11 mouse cellular contexts compared by ENCODE assay signal in genomic region chr17:8506726-8507125, GRCm38 (mm10). TPM values are rescaled to one million over a fixed set of nuclear protein-coding genes. Genes with fewer than 3 reads are reported as not detected.
DNase-seq lines count a peak whose midpoint lies in the region; TF ChIP-seq lines count a peak whose summit lies in the region.
"Had no signal": no experiment of that assay in that cellular context is flagged by ENCODE, and none has a peak within 500 bp of the region (broad histone marks: within the 10 kb centered on the region; RNA-seq: fewer than 3 reads in every experiment).

No protein-coding gene starts in this region.

- H3K4me3 ChIP-seq in heart, adult 2 months, result no peak overlapping the region

- no peak for TF ChIP-seq EP300 in heart, adult 2 months (IDR thresholded peaks at IDR 0.05; ENCODE audit: insufficient read depth, low read depth, low read length)

- no peak for DNase-seq in heart, adult 2 months
- no peak for DNase-seq in heart, adult 11 months
- DNase-seq in left cerebral cortex, postnatal 25 days (ENCODE audit: low spot score in 2 of 2), result peak; percentile 36 to 74
- no peak for DNase-seq in left cerebral cortex, adult 11 months (ENCODE audit: low spot score)
- peak; percentile 8 for DNase-seq in brain, embryonic 14.5 days (ENCODE audit: low read depth)
- peak; percentile 24 for DNase-seq in retina, embryonic 14.5 days (ENCODE audit: low spot score)
- no peak for DNase-seq in adrenal gland, postnatal 4 days (ENCODE audit: low spot score in 2 of 2)
- DNase-seq in urinary bladder, postnatal 36 days (ENCODE audit: low spot score in 2 of 2), result no peak

- H3K79me2 ChIP-seq in heart, adult 2 months (replicated peaks; ENCODE audit: control insufficient read depth, insufficient read depth, low read length), result no peaks in the 10 kb centered on the region

- no peak for TF ChIP-seq POLR2A in heart, adult 2 months (IDR thresholded peaks at IDR 0.05; ENCODE audit: insufficient read depth, low read depth, low read length)
- no peak for TF ChIP-seq POLR2A in brain, embryonic 14.5 days (IDR thresholded peaks at IDR 0.05; ENCODE audit: borderline replicate concordance, extremely low read depth, insufficient read depth, insufficient read length, poor library complexity, severe bottlenecking)

- WGBS in heart, adult 2 months, result 69% methylated on average over 6 of the region's 6 CpGs

- intact Hi-C loops in heart, adult 2 months (cut with DNase I), result no loop called here
- intact Hi-C loops in left cerebral cortex, postnatal 25 days (cut with DNase I), result no loop called here

- H3K4me1 ChIP-seq in heart, adult 2 months (ENCODE audit: control insufficient read depth, insufficient read depth, low read length), result peaks cover 2% of the 10 kb centered on the region

- H3K27ac ChIP-seq in heart, adult 2 months, result peak overlapping the region; percentile 20; the same call in 1 of the 2 replicates
- H3K27ac ChIP-seq: limb, embryonic 12.5 days; liver, embryonic 13.5 days had no signal

- no peaks in the 10 kb centered on the region for H3K36me3 ChIP-seq in heart, adult 2 months (ENCODE audit: control insufficient read depth, insufficient read depth, low read length)
- H3K36me3 ChIP-seq: heart, embryonic 15.5 days; limb, embryonic 12.5 days; liver, embryonic 13.5 days had no signal

- TF ChIP-seq CTCF in heart, adult 2 months (IDR thresholded peaks at IDR 0.05), result no peak
- no peak for TF ChIP-seq CTCF in brain, embryonic 14.5 days (IDR thresholded peaks at IDR 0.05; ENCODE audit: borderline replicate concordance, extremely low read depth, insufficient read depth, insufficient read length)

- no peak overlapping the region for H3K9ac ChIP-seq in heart, adult 2 months (ENCODE audit: low read depth, low read length)

- H3K27me3 ChIP-seq in heart, adult 2 months (ENCODE audit: control insufficient read depth, insufficient read depth, low read length), result no peaks in the 10 kb centered on the region
- H3K27me3 ChIP-seq: liver, embryonic 13.5 days had no signal

RNA-seq across cellular contexts. Expression of gene Pde10a, which starts 18.4 kb away (rescaled TPM):
- total RNA-seq in heart, adult 2 months (2021), result 1 to 10 TPM; 1.9 to 2.2 TPM
- 1.4 and 2.3 TPM in 2 replicates for polyA plus RNA-seq in heart, adult 2 months (2012; rRNA removed)
- total RNA-seq in left cerebral cortex, postnatal 25 days (2021), result 100 to 1,000 TPM in 1 of 2 experiments, 10 to 100 TPM in 1; 64.8 to 174 TPM
- 33.0 and 33.4 TPM in 2 replicates for polyA plus RNA-seq in brain, embryonic 14.5 days (2012; rRNA removed)
- total RNA-seq in adrenal gland, postnatal 4 days (2021), result 10 to 100 TPM; 20.2 to 21.3 TPM

Comparison
In these comparisons a context has a peak if more than half of its experiments do, and no peak if none do; other contexts are left out.
1. DNase-seq: peak in left cerebral cortex, postnatal 25 days (2 of 2), brain, embryonic 14.5 days (single experiment) and retina, embryonic 14.5 days (single experiment); none in heart, adult 2 months (0 of 2), heart, adult 11 months (single experiment), left cerebral cortex, adult 11 months (single experiment), adrenal gland, postnatal 4 days (0 of 2) and urinary bladder, postnatal 36 days (0 of 2).
2. RNA of gene Pde10a, which starts 18.4 kb away (total RNA-seq): 64.8 to 174 TPM in left cerebral cortex, postnatal 25 days and 20.2 to 21.3 TPM in adrenal gland, postnatal 4 days; 1.9 to 2.2 TPM in heart, adult 2 months; every median in the first group is over 4 times any median in the second.